Mouse (Mus musculus) forebrain, embryonic 13.5 days (tissue): ENCODE results near the gene Bcl7b. TPM values are rescaled to one million over a fixed set of nuclear protein-coding genes. Genes with fewer than 3 reads are reported as not detected.

Source experiments
- ATAC-seq: fragments of 200-750 bp; cut with Nextera tagmentation; 2 replicates; pipeline ENCODE4 v1.8.0; 2017
- H3K27ac ChIP-seq: fragments of 300-500 bp; sonication (generic); 2 replicates; pipeline ENCODE4 v1.5.1; 2015; ENCODE audit warnings: inconsistent platforms, mild to moderate bottlenecking, moderate library complexity
- H3K27me3 ChIP-seq: fragments of 300-500 bp; sonication (generic); 2 replicates; pipeline ENCODE4 v1.6.1; 2015; ENCODE audit warnings: mild to moderate bottlenecking, inconsistent platforms
- H3K36me3 ChIP-seq: fragments of 300-500 bp; sonication (generic); 2 replicates; pipeline ENCODE4 v1.6.1; 2015; ENCODE audit warnings: mild to moderate bottlenecking, inconsistent platforms; ENCODE audit not compliant: poor library complexity, severe bottlenecking
- H3K4me1 ChIP-seq: fragments of 300-500 bp; sonication (generic); 2 replicates; pipeline ENCODE4 v1.6.1; 2015; ENCODE audit warnings: inconsistent platforms
- H3K4me2 ChIP-seq: fragments of 300-500 bp; sonication (generic); 2 replicates; pipeline ENCODE4 v1.6.1; 2015; ENCODE audit warnings: inconsistent platforms, mild to moderate bottlenecking, moderate library complexity
- H3K4me3 ChIP-seq: fragments of 300-500 bp; sonication (generic); 2 replicates; pipeline ENCODE4 v1.5.1; 2015; ENCODE audit warnings: mild to moderate bottlenecking, inconsistent platforms
- H3K9ac ChIP-seq: fragments of 300-500 bp; sonication (generic); 2 replicates; pipeline ENCODE4 v1.6.1; 2015; ENCODE audit warnings: mild to moderate bottlenecking, inconsistent platforms
- H3K9me3 ChIP-seq: fragments of 300-500 bp; sonication (generic); replicated peaks from 2 replicates; pipeline ENCODE4 v1.6.1; 2016; ENCODE audit warnings: inconsistent platforms
- WGBS: fragments of 180-500 bp; shearing (Covaris S2); methylation state at CpG from one replicate; pipeline ENCODE4 v1.1.7; 2015; 5-methylcytosine and 5-hydroxymethylcytosine counted together
- polyA plus RNA-seq: library from polyadenylated mRNA; unstranded; fragments of >200 nt; fragmentation: Nextera tagmentation; extraction: Ambion mirVana; gene quantifications from 2 replicates; pipeline ENCODE4 v1.2.1, GENCODE M21; 2015

The Bcl7b gene
- polyA plus RNA-seq, 1 experiment from 2014 or later: 48.9 TPM

GRCm38 (mm10) chr5:135187349-135188213 is 19.5 kb downstream of the Bcl7b start:
- Histone ChIP-seq H3K36me3 (peaks cover 25% of the 10 kb centered on the region), H3K4me2 (peak overlapping the region; percentile 70), H3K4me3 (peak overlapping the region; percentile 99), H3K9me3 (no peaks in the 10 kb centered on the region; the same call in 1 of the 2 replicates), H3K27ac (peak overlapping the region; percentile 96), H3K4me1 (peaks cover 31% of the 10 kb centered on the region), H3K27me3 (no peaks in the 10 kb centered on the region), H3K9ac (peak overlapping the region; percentile 98)
- under 1% methylated on average over 69 of the region's 102 CpGs for WGBS
- peak; percentile 74 for ATAC-seq

- peak overlapping the region; percentile 96 for H3K27ac ChIP-seq
- H3K9ac ChIP-seq: peak overlapping the region; percentile 98
- no peaks in the 10 kb centered on the region for H3K27me3 ChIP-seq
- WGBS: under 1% methylated on average over 8 of the region's 8 CpGs
- no peak for ATAC-seq
- no peaks in the 10 kb centered on the region; the same call in 1 of the 2 replicates for H3K9me3 ChIP-seq
- H3K36me3 ChIP-seq: peaks cover 19% of the 10 kb centered on the region; the same call in 1 of the 2 replicates
- H3K4me1 ChIP-seq: peaks cover 37% of the 10 kb centered on the region
- peak overlapping the region; percentile 70 for H3K4me2 ChIP-seq
- peak overlapping the region; percentile 99 for H3K4me3 ChIP-seq
Measured at GRCm38 (mm10) chr5:135188214-135188554, 20.1 kb downstream of the Bcl7b start.

GRCm38 (mm10) chr5:135189281-135190022 is 21.4 kb downstream of the Bcl7b start:
- Histone ChIP-seq H3K4me1 (peaks cover 37% of the 10 kb centered on the region), H3K4me2 (peak overlapping the region; percentile 70)

GRCm38 (mm10) chr5:135191620-135192019 is 23.5 kb downstream of the Bcl7b start:
- no peak for ATAC-seq
- H3K4me3 ChIP-seq: no peak overlapping the region
- H3K4me1 ChIP-seq: peaks cover 34% of the 10 kb centered on the region
- H3K9me3 ChIP-seq: no peaks in the 10 kb centered on the region
- no peak overlapping the region for H3K27ac ChIP-seq
- no peak overlapping the region for H3K9ac ChIP-seq
- H3K36me3 ChIP-seq: peaks cover 38% of the 10 kb centered on the region
- no peak overlapping the region for H3K4me2 ChIP-seq
- whole genome bisulfite sequencing: 31% methylated on average over 2 of the region's 2 CpGs
- no peaks in the 10 kb centered on the region for H3K27me3 ChIP-seq

More at GRCm38 (mm10) chr5:135189281-135190022, 21.4 kb downstream of the Bcl7b start:
- no peak for ATAC-seq
- WGBS: 69% methylated on average over 2 of the region's 2 CpGs
- peaks cover 21% of the 10 kb centered on the region; the same call in 1 of the 2 replicates for H3K36me3 ChIP-seq
- H3K27me3 ChIP-seq: no peaks in the 10 kb centered on the region
- no peak overlapping the region for H3K27ac ChIP-seq
- H3K9me3 ChIP-seq: no peaks in the 10 kb centered on the region; the same call in 1 of the 2 replicates
- H3K9ac ChIP-seq: peak overlapping the region; percentile 98
- H3K4me3 ChIP-seq: peak overlapping the region; percentile 99

GRCm38 (mm10) chr5:135192431-135192830 is 24.3 kb downstream of the Bcl7b start:
- H3K4me1 ChIP-seq: peaks cover 34% of the 10 kb centered on the region
- no peak overlapping the region for H3K27ac ChIP-seq
- H3K4me3 ChIP-seq: no peak overlapping the region
- H3K27me3 ChIP-seq: no peaks in the 10 kb centered on the region
- 0 out of 2 replicates have a peak overlapping the region, but pooled peaks have one; percentile 3 for H3K9ac ChIP-seq
- 88% methylated on average over 1 of the region's 1 CpGs for WGBS
- ATAC-seq: no peak
- peaks cover 45% of the 10 kb centered on the region for H3K36me3 ChIP-seq
- H3K4me2 ChIP-seq: no peak overlapping the region
- no peaks in the 10 kb centered on the region for H3K9me3 ChIP-seq

- Histone ChIP-seq H3K36me3 (peaks cover 70% of the 10 kb centered on the region), H3K4me1 (peaks cover 9% of the 10 kb centered on the region), H3K27ac (no peak overlapping the region), H3K9ac (no peak overlapping the region), H3K4me3 (no peak overlapping the region), H3K27me3 (no peaks in the 10 kb centered on the region), H3K4me2 (no peak overlapping the region), H3K9me3 (no peaks in the 10 kb centered on the region)
- 86% methylated on average over 6 of the region's 6 CpGs for WGBS
- ATAC-seq: no peak
Measured at GRCm38 (mm10) chr5:135196367-135196766, 28.3 kb downstream of the Bcl7b start.

GRCm38 (mm10) chr5:135202763-135203162 is 34.7 kb downstream of the Bcl7b start:
- Histone ChIP-seq H3K9me3 (no peaks in the 10 kb centered on the region), H3K4me3 (no peak overlapping the region), H3K36me3 (peaks cover 86% of the 10 kb centered on the region), H3K27me3 (no peaks in the 10 kb centered on the region), H3K4me2 (no peak overlapping the region), H3K4me1 (no peaks in the 10 kb centered on the region), H3K27ac (no peak overlapping the region), H3K9ac (no peak overlapping the region)
- 90% methylated on average over 3 of the region's 3 CpGs for WGBS
- ATAC-seq: no peak

- no peaks in the 10 kb centered on the region for H3K4me1 ChIP-seq
- no peak overlapping the region for H3K27ac ChIP-seq
- no peak for ATAC-seq
- no peaks in the 10 kb centered on the region for H3K27me3 ChIP-seq
- H3K9ac ChIP-seq: no peak overlapping the region
- H3K4me2 ChIP-seq: no peak overlapping the region
- WGBS: 91% methylated on average over 1 of the region's 1 CpGs
- H3K4me3 ChIP-seq: no peak overlapping the region
- H3K9me3 ChIP-seq: no peaks in the 10 kb centered on the region
- H3K36me3 ChIP-seq: peaks cover 95% of the 10 kb centered on the region
Measured at GRCm38 (mm10) chr5:135208197-135208596, 40.1 kb downstream of the Bcl7b start.

GRCm38 (mm10) chr5:135216871-135217270 is 48.8 kb downstream of the Bcl7b start:
- Histone ChIP-seq H3K9ac (no peak overlapping the region), H3K36me3 (peaks cover 97% of the 10 kb centered on the region), H3K4me1 (no peaks in the 10 kb centered on the region), H3K27ac (no peak overlapping the region), H3K4me3 (no peak overlapping the region), H3K27me3 (no peaks in the 10 kb centered on the region), H3K9me3 (no peaks in the 10 kb centered on the region), H3K4me2 (no peak overlapping the region)
- WGBS: 96% methylated on average over 6 of the region's 6 CpGs
- no peak for ATAC-seq

- Histone ChIP-seq H3K27ac (no peak overlapping the region), H3K4me2 (no peak overlapping the region), H3K4me3 (no peak overlapping the region), H3K9ac (no peak overlapping the region), H3K9me3 (no peaks in the 10 kb centered on the region; the same call in 1 of the 2 replicates), H3K36me3 (peaks cover 94% of the 10 kb centered on the region), H3K4me1 (no peaks in the 10 kb centered on the region), H3K27me3 (no peaks in the 10 kb centered on the region)
- ATAC-seq: no peak
Measured at GRCm38 (mm10) chr5:135220941-135221340, 52.9 kb downstream of the Bcl7b start.

- no peak overlapping the region for H3K9ac ChIP-seq
- no peaks in the 10 kb centered on the region; the same call in 1 of the 2 replicates for H3K9me3 ChIP-seq
- H3K27ac ChIP-seq: no peak overlapping the region
- ATAC-seq: no peak
- H3K4me2 ChIP-seq: no peak overlapping the region
- WGBS: 99% methylated on average over 7 of the region's 7 CpGs
- peaks cover 91% of the 10 kb centered on the region for H3K36me3 ChIP-seq
- H3K4me1 ChIP-seq: no peaks in the 10 kb centered on the region
- H3K4me3 ChIP-seq: no peak overlapping the region
- no peaks in the 10 kb centered on the region for H3K27me3 ChIP-seq
Measured at GRCm38 (mm10) chr5:135222066-135222465, 54.0 kb downstream of the Bcl7b start.

- WGBS: 94% methylated on average over 3 of the region's 3 CpGs
- no peak for ATAC-seq
- H3K36me3 ChIP-seq: peaks cover 89% of the 10 kb centered on the region
Measured at GRCm38 (mm10) chr5:135224169-135224568, 56.1 kb downstream of the Bcl7b start.

More at GRCm38 (mm10) chr5:135224169-135224568, 56.1 kb downstream of the Bcl7b start:
- no peak overlapping the region for H3K4me3 ChIP-seq
- H3K27ac ChIP-seq: no peak overlapping the region
- no peaks in the 10 kb centered on the region for H3K27me3 ChIP-seq
- no peaks in the 10 kb centered on the region for H3K4me1 ChIP-seq
- H3K9ac ChIP-seq: no peak overlapping the region
- no peak overlapping the region for H3K4me2 ChIP-seq
- H3K9me3 ChIP-seq: no peaks in the 10 kb centered on the region; the same call in 1 of the 2 replicates
